Mouse (Mus musculus) layer of hippocampus, postnatal 14 days (tissue): ENCODE data around the gene Dlg1. TPM values are rescaled to one million over a fixed set of nuclear protein-coding genes. Genes with fewer than 3 reads are reported as not detected.
A peak's percentile ranks its signal among the peaks of the same experiment; 100 is the strongest.

Experiments
- DNase-seq, 2 experiments: peaks; one replicate each; pipeline ENCODE4 v3.0.0; 2021 to 2022; ENCODE audit warnings: low spot score in 2 of 2, mixed read lengths in 1 of 2
- long read RNA-seq, 2 experiments: library from polyadenylated mRNA; stranded (forward); transcript quantifications; one replicate each; pipeline ENCODE4 v2.0.0; 2021
- total RNA-seq, 2 experiments: library from RNA; stranded (reverse); gene quantifications; 2 replicates each; pipeline ENCODE4 v1.2.3; 2021

Gene Dlg1
- total RNA-seq = 10 to 100 TPM; 52.0 to 56.1 TPM
- long read RNA-seq, experiment 1, full-length matches to known transcripts = 6 of 32 reads
- long read RNA-seq, experiment 1, partial matches to known transcripts = 4 of 32 reads
- long read RNA-seq, experiment 1, other reads (novel, unspliced or antisense) = 22 of 32 reads
- long read RNA-seq, experiment 2, full-length matches to known transcripts = 9 of 27 reads
- long read RNA-seq, experiment 2, partial matches to known transcripts = 5 of 27 reads
- long read RNA-seq, experiment 2, other reads (novel, unspliced or antisense) = 13 of 27 reads

DNA sequence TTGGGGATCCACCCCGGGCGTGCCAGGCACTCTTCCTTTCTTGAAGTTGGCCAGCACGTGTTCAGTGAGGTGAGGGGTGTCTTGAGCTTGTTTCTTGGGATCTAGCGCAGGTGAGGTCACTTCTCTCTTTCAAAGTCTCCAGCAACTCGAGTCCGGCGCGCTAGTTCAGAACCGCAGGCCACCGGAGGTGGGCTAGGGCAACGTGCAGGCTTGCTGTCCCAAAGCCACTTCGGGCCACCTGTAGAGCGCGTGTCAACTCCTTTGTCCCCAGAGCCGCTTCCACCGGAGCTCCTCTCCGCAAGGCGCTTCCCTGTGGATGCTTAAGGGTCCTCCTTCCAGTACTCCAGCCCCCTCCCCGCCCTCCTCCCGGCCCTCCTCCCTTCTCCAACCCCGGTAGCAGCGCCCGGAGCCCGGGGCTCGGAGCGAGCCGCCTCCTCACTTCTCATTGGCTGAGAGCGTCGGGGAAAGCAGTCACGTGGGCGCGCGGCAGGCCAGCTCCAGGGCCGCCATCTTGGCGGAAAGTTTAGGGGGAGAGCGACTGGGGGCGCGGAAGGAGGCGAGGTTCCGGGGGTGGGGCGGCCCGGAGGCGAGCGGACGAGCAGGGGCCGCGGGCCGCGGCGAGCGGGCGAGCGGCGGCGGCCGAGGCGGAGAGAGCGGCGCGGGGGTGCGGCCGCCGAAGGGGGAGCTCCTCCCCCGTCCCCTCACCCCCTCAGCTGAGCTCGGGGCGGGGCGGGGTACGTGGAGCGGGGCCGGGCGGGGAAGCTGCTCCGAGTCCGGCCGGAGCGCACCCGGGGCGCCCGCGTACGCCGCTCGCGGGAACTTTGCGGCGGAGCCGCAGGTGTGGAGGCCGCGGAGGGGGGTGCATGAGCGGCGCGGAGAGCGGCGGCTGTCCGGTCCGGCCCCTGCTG is at the start of gene Dlg1:
TSS of gene Dlg1 (plus strand) at position 65 of the 908 bp plus-strand sequence.
- DNase-seq = peak; percentile 79 to 82

DNA sequence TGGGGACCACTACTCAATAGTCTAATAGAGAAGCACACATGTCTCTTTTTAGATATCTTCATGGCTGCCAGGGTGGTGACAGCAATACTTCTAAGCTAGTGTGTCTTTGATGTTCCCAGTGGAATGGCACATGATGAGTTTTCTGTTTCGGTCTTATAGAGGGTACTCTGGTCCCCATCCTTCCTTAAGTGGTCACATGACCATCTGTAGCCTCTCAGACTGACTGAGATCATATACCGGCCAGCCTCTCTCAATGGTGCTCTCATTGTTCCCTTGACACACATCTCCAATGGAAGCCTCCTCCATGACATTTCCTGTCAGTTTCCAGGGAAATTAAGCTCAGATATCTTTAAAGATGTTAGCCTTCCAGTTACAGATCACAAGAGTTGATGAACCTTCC is 46.9 kb upstream of the Dlg1 start:
- no peak for DNase-seq

DNA sequence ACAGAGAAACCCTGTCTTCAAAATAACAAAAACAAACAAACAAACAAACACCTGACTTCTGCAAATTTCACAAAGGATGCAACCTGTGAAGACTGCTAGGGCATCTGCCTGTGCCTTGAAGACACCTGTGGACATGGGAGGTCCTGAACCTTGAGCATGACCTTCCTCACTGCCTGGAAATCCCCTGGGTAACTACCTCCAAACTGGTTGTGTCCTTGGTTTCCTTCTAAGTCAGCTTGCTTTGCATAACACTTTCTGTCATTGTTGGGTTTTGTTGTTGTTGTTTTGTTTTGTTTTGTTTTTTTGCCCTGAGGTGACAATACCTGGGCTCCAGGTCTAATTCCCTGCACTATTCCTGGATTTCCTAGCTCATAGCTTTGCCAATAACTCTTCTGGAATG is 46.1 kb upstream of the Dlg1 start:
- DNase-seq = no peak

DNA sequence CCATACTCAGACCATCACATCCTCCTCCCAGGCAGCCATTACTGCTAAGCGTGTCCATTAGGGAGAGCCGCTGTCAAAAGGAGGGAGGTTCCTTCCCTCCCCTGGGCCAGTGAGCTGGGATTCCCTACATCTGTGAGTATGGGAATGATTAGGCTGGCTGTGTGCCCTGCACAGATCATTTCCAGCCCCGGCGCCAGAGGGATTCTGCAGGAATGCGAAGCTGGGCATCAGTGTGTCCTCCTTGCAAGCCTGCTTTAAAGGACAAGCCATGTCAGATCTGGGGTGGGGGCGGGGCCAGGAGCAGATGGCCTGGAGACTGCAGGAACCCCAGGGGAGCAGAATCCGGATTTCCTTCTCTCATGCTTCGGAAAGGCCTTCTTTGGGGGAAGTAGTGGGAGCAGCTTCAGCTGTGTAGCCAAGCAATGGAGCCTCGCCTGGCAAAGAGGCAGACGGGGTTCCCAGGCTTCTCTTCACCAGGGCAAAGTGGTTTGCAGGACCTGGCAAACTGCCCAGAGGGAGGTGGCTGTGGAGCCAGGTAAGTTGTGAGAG is 45.3 kb upstream of the Dlg1 start:
- peak; percentile 35 to 43 for DNase-seq

DNA sequence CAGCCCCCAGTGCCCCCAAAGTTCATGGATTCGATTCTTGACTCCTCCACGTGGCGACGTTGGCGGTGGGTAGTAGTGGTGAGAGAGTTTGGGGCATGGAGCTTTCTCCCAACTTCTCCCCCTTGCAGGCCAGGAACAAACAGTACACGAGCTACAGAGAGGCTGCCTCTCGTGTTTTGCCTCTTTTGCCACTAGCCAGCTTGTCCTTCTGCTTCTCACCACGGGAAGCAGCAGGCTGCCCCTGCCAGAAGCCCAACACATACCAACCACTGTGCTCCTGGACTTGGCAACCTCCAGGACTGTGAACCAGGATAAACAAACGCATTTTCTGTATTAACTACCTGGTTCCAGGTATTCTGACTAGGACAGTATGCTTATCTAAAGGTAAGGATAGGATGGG is 44.6 kb upstream of the Dlg1 start:
- DNase-seq = no peak

DNA sequence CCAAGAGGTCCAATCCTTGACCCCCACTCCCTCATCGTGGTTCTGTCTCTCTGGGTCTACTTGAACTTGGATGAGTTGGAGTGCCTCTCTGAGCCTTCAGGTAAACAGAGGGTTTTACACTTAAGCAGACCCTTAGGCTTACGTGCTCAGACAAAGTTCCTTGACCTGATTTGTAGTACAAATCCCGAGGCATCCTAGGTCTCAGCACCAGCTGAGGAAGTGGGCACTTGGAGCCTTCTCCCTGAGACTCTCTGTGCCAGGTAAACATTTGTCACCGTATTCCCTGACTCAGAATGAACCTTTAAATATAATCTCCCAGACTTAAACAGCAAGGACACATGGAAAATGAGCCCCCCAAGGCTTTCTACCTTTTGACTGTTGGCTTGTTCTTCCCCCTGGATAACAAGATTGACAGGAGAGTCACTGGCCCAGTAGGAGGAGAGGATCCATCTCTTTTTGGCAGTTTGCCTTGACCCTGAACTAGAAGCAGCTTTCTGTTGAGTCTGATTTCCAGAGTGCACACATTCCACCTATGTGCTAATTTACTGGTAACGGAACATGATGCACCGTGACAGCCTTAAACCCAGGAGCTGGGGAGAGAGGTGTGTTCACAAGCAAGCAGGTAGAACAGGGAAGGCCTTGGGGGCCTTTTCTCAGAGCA is 43.4 kb upstream of the Dlg1 start:
- no peak for DNase-seq

DNA sequence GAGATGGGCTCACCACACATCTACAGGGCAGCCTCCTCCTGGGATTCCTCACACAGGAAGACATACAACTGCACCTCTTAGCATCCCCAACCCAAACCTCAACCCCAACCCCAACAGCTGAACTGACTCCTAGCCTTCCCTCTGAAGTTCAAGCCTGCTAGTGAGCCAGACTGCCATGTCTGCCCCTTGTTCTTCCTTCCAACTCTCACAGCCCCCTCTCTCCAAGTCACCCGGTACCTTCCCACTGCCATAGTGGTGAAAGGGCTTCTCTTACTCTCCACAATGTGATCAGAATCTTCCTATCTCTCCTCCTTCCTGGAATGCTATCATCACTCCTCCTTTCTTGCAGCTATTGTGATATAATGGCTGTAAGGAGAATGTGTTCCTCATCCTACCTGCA is 40.9 kb upstream of the Dlg1 start:
- DNase-seq = no peak

DNA sequence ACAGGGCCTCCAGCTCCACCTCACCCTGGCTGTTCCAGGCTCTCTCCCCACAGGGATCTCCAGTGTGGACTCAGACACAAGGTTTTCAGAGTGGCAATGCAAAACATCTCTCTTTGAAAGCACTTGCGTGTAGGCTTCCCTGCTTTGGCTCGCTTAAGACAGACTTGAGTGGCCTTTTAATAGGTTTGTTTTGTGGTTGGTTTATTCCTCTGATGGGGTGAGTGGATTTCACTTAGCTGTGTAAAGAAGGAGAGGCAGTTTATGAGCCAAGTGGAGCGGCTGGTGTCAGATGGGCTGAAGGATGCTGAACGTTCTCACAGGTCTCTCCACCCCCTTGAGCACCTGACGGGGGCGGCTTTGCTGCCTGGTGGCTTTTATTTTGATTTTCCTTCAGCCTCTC is 40.1 kb upstream of the Dlg1 start:
- DNase-seq = no peak

DNA sequence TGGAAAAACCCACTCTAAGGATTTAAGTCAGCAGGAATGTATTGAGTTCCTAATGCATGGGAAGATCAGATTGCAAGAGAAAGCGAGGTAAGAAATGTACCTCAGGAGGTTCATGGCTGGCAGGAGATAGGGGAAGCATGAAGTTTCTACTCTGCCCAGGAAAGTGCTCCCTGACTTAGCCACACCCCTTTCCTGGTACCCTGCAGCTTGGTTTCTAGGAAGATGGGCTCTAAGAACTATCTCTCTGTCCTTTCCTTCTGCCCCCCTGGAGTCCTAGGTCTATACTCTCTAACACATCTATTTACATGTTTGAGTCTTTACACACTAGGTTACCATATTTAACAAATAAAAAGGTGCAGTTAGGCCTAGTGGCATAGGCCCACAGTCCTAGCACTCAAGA is 38.5 kb upstream of the Dlg1 start:
- DNase-seq = no peak

DNA sequence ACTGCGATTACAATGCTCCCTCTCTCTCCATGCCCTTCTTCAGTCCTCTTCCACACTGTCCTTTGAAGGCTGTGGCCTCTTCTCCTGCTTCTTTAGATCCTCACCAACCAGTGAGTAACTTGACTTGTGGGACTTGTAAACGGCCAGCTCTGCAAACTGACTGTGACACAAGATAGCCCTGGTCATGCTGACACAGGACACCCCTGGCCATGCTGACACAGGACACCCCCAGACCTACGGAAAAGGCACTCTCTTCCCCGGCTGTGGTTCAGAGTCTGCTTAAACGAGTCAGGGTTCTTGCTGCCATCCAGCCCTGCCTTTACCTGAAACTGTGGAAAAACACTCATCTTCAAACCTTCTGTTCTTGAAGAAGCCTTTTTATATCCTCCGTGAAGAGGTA is 36.9 kb upstream of the Dlg1 start:
- no peak for DNase-seq

DNA sequence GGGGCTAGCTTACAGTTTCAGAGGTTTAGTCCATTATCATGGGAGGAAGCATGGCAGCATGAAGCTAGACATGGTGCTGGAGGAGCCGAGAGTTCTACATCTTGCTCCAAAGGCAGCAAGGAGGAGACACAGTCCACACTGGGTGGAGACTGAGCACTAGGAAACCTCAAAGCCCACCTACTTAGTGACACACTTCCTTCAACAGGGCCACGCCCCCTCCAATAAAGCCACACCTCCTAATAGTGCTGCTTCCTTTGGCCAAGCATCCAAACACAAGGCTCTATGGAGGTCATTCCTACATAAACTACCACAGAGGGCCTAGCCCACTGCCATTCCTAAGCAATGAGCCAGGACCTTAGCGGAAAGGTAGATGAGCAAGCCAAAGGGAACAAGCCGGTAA is 32.9 kb upstream of the Dlg1 start:
- DNase-seq = no peak

DNA sequence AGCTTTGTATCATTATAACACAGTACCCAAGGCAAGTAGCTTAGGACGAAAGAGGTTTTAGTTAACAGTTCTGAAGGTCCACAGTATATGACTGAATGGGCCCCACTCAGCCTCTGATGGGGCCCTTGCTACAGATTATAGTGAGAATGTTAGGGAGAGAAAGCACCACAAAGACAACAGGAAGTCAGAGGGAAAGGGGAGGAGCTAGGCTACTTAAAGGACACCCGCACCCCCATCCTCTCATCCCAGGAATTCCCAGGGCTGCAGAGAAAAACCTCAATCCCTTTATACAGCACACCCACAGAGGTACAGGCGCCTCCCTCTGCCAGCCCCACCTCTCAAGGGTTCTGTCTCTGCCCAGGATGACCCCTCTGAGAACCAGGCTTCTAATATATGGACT is 32.2 kb upstream of the Dlg1 start:
- no peak for DNase-seq

DNA sequence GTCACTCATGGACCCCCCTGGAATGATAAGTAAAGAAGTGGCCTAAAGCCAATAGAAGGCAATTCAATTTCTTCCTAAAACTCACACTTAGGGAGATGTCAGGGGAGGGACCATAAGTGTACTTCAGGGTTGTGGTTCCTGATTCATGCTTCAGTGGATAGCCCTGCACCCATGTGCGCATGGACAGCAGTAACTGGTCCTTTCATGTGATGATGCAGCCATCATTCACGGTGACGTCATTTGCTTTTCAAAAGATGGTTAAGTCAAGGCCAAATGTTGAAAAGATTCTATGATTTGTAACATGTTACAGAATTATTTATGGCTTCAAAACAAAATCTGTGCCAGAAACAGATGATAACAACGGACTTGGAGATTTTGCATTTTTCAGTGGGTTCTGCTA is 28.9 kb upstream of the Dlg1 start:
- no peak for DNase-seq

DNA sequence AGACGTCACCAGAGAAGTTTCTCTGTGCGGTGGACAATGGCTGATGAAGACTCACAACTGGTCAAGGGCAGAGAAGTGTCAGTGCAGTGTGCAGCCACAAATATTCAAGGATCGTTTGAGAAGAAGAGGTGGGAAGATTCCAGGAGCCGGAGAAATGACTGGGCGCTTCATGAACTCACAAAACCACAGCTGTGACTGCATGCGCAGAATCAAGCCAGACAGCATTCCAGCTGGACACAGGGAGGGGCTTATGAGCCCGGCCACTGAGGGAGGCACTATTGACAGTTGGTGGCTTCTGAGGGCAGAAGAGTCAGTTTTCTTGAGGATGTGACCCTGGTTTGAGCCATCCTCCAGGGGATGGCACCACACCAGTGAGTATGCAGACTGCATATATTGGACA is 24.9 kb upstream of the Dlg1 start:
- DNase-seq = no peak

DNA sequence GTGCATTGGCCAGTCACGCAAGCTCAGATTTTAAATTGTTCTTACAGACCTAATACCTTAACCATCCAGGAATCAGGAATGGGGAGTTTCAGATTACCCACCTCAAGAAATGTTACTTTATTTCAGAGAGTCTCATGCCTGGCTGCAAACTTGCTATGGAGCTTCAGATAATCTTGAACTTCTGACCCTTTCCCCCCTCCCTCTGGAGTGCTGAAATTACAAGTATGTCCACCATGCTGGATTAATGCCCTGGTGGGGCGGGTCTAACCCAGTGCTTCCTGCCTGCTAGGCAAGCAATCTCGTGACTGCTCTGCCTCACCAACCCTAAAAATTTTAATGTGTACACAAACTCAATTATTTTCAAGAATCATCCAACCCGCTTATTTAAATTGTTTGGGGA is 23.3 kb upstream of the Dlg1 start:
- DNase-seq = no peak

DNA sequence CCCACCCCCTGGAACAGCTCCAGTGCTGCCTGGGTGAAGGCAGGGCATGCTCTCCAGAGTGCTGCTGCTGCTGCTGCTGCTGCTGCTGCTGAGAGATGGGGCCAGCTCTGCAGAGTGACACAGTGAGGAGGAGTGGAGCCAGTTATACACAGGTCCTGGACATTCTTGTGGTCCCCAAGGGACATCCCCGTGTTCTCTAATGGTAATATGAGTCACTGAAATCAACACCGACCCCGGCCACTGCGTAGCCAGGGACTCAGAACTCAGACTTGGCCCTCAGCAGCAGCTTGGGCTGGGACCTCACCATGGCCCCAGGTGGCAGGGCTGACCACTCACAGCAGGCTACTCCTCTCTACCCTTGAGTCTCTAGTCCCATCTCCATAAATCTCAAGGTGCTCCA is 21.5 kb upstream of the Dlg1 start:
- no peak for DNase-seq

DNA sequence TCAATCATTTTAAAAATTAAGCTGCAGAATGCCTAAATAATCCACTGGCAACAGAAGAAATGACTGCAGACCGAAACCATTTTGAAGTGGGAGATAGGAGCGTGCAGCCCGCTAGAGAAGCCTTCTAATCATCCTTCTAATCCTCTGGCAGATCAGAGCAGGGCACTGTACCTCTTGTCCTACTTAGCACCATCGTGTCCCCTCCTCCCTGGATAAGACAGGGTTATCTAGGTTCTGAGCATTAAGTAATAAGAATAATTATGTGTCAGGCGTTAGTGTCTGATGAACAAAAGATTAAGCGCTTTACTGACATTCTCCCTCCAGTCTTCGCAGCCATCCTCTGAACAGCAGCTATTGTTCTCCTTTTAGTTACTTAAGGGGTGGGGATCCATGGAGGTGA is 16.0 kb upstream of the Dlg1 start:
- no peak for DNase-seq

DNA sequence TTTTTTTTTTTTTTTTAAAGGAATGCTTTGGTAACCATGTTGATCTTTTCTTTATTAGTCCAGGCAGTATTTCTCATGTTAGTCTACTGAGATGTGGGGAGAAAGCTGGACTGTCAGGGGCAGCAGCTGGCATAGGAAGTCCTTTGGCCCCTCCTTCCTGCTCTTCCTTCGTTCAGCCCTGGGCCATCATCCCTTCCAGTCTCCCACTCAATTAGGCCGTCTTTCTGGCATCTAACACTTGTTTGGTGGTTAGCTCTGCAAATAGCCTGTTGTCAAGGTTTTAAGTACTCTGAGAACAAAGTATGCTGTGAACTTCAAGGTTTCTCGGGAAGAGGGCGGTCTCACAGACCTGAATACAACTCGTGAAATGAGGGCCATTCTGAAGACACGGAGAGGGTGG is 12.5 kb upstream of the Dlg1 start:
- DNase-seq = peak in 1 of 2 experiments; percentile 18

DNA sequence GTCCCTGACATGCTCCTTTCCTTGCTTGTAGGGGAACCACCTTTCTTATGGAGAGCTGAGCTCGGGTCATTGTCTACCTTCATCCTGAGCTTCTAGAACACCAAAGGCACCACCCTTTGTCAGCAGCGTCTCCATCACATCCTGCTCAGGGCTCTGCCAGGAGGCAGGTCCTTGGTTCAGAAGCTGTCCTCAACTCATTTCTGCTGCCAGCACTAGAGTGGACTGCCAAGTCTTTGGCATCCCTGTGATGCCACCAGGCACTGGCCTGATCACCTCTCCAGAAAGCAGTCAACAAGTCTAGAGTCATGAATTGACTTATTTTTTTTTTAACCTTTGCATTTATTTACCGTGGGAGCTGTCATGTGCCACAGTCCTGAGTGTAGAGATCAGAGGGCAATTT is 11.7 kb upstream of the Dlg1 start:
- DNase-seq = no peak

DNA sequence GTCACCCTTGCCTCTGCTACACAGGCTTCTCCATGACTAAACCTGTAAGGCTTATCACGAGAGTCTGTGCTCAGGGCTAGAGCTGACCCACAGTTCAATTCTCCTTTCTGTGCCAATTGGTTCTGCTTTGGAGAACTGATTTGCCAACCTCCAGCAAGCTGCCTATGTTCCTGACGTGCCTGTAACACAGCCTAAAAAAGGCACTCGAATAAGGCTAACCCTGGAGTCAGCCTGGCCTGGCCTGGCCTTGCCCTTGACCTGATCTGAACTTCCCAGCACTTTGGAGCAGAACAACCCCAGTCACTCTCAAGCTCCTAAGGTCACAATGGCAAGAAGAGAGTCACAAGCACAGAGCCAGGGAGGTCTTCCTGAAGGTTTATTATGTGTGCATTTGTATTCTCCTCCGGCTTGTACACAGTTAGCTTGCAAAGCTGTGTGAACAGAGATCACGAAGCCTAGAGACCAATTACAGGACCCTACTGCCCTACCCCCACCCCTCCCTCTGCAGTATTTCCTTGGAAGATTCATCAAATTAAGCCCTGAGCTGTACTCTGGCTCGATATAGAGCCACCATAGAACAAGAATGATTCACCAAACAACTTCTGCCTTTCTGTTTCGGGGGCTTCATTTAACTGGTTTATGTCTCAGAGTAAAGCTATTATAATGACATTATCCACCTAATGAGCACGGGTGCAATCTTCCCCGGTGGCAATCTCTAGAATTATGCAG is 11.0 kb upstream of the Dlg1 start:
- no peak for DNase-seq

DNA sequence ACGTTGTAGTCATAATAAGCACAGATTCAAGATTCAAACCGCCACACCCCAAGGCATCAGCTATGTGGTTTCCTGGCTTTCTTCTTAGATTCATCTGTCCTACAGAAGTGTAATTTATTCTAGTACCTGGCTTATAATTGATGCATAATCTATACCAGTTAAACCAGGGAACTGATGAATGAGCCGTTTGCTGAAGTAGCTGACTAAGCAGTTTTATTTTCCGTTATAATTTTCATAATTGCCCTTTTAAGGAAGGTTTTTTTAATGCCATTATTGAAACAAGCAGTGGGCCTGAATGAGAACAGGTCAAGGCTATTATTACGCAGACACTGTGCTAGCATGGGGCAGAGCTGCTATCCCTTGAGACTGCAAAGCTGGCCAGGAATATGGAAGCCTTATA is 9.6 kb upstream of the Dlg1 start:
- DNase-seq = no peak
